Mouse (Mus musculus) embryonic facial prominence, embryonic 11.5 days (tissue): ENCODE measurements around the gene Celf2. TPM values are rescaled to one million over a fixed set of nuclear protein-coding genes. Genes with fewer than 3 reads are reported as not detected.
"Not testable (repeated sequence)": the region's sequence is repeated elsewhere in the genome, so short reads cannot be mapped to it uniquely, and the experiment has no call there.

ENCODE experiments used
- ATAC-seq: fragments of 200-750 bp; cut with Nextera tagmentation; replicated peaks from 2 replicates; pipeline ENCODE4 v1.8.0; 2017; ENCODE audit warnings: low read depth; ENCODE audit not compliant: insufficient number of reproducible peaks, low FRiP score, low TSS enrichment
- DNase-seq: peaks from one replicate; pipeline ENCODE4 v3.0.0-alpha.2; 2015; ENCODE audit warnings: low spot score
- H3K27ac ChIP-seq: fragments of 300-500 bp; sonication (generic); replicated peaks from 2 replicates; pipeline ENCODE4 v1.5.1; 2014; ENCODE audit warnings: mild to moderate bottlenecking, low read depth, low read length, control low read depth
- H3K27me3 ChIP-seq: fragments of 300-500 bp; sonication (generic); 2 replicates; pipeline ENCODE4 v1.6.1; 2014; ENCODE audit warnings: mild to moderate bottlenecking, low read length, moderate library complexity, mixed read lengths; ENCODE audit not compliant: control insufficient read depth, insufficient read depth
- H3K36me3 ChIP-seq: fragments of 300-500 bp; sonication (generic); replicated peaks from 2 replicates; pipeline ENCODE4 v1.6.1; 2014; ENCODE audit warnings: low read depth, mild to moderate bottlenecking, low read length, moderate library complexity, mixed read lengths; ENCODE audit not compliant: control insufficient read depth, insufficient read depth
- H3K4me1 ChIP-seq: fragments of 300-500 bp; sonication (generic); 2 replicates; pipeline ENCODE4 v1.6.1; 2014; ENCODE audit warnings: low read length, mixed read lengths; ENCODE audit not compliant: control insufficient read depth, insufficient read depth
- H3K4me2 ChIP-seq: fragments of 300-500 bp; sonication (generic); 2 replicates; pipeline ENCODE4 v1.6.1; 2014; ENCODE audit warnings: low read depth, mild to moderate bottlenecking, control low read depth, low read length, moderate library complexity
- H3K4me3 ChIP-seq: fragments of 300-500 bp; sonication (generic); 2 replicates; pipeline ENCODE4 v1.5.1; 2014; ENCODE audit warnings: low read depth, low read length, control low read depth
- H3K9ac ChIP-seq: fragments of 300-500 bp; sonication (generic); replicated peaks from 2 replicates; pipeline ENCODE4 v1.6.1; 2014; ENCODE audit warnings: mild to moderate bottlenecking, control low read depth, low read length
- H3K9me3 ChIP-seq: fragments of 300-500 bp; sonication (generic); replicated peaks from 2 replicates; pipeline ENCODE4 v1.6.1; 2016; ENCODE audit warnings: mild to moderate bottlenecking, low read length, inconsistent platforms, mixed read lengths; ENCODE audit not compliant: control insufficient read depth
- WGBS: fragments of 180-500 bp; shearing (Covaris S2); extraction: QIAGEN DNeasy Blood & Tissue Kit; methylation state at CpG from one replicate; pipeline ENCODE4 v1.1.7; 2014; 5-methylcytosine and 5-hydroxymethylcytosine counted together
- polyA plus RNA-seq: library from polyadenylated mRNA; unstranded; fragments of >200 nt; fragmentation: Nextera tagmentation; extraction: Ambion mirVana; gene quantifications from 2 replicates; pipeline ENCODE4 v1.2.1, GENCODE M21; 2014

Celf2 gene
- polyA plus RNA-seq, 1 experiment from 2014 or later: 43.2 TPM

GRCm38 (mm10) chr2:6585069-6585754 lies 924.2 kb downstream of the Celf2 start:
- Histone ChIP-seq H3K4me1 (no peaks in the 10 kb centered on the region), H3K27ac (no peak overlapping the region), H3K36me3 (no peaks in the 10 kb centered on the region), H3K27me3 (no peaks in the 10 kb centered on the region), H3K9me3 (no peaks in the 10 kb centered on the region), H3K9ac (no peak overlapping the region), H3K4me3 (no peak overlapping the region), H3K4me2 (no peak overlapping the region)
- ATAC-seq (no peak), DNase-seq (no peak)
- WGBS: 77% methylated on average over 7 of the region's 7 CpGs

- Histone ChIP-seq H3K4me1 (no peaks in the 10 kb centered on the region), H3K4me3 (no peak overlapping the region), H3K27ac (no peak overlapping the region), H3K4me2 (no peak overlapping the region), H3K36me3 (no peaks in the 10 kb centered on the region), H3K9me3 (no peaks in the 10 kb centered on the region), H3K9ac (no peak overlapping the region), H3K27me3 (no peaks in the 10 kb centered on the region)
- DNase-seq (no peak), ATAC-seq (no peak)
Observed at GRCm38 (mm10) chr2:6582711-6583110, 926.7 kb downstream of the Celf2 start.

- H3K9ac ChIP-seq: no peak overlapping the region
- H3K9me3 ChIP-seq: no peaks in the 10 kb centered on the region
- H3K4me2 ChIP-seq: no peak overlapping the region
- no peak overlapping the region for H3K27ac ChIP-seq
- H3K36me3 ChIP-seq: no peaks in the 10 kb centered on the region
- 84% methylated on average over 5 of the region's 5 CpGs for WGBS
- no peak overlapping the region for H3K4me3 ChIP-seq
- no peaks in the 10 kb centered on the region for H3K4me1 ChIP-seq
- H3K27me3 ChIP-seq: no peaks in the 10 kb centered on the region
- ATAC-seq (no peak), DNase-seq (no peak)
Observed at GRCm38 (mm10) chr2:6580066-6580465, 929.3 kb downstream of the Celf2 start.

GRCm38 (mm10) chr2:6575316-6575715 lies 934.0 kb downstream of the Celf2 start:
- 94% methylated on average over 3 of the region's 3 CpGs for WGBS
- not testable (repeated sequence) for H3K4me3 ChIP-seq, H3K27ac ChIP-seq, H3K4me2 ChIP-seq, ATAC-seq, DNase-seq, H3K9ac ChIP-seq, H3K4me1 ChIP-seq, H3K27me3 ChIP-seq, H3K36me3 ChIP-seq, H3K9me3 ChIP-seq

GRCm38 (mm10) chr2:6573640-6574039 lies 935.7 kb downstream of the Celf2 start:
- WGBS: 80% methylated on average over 2 of the region's 2 CpGs
- no peak for DNase-seq
- no peak overlapping the region for H3K27ac ChIP-seq

GRCm38 (mm10) chr2:6572976-6573375 lies 936.4 kb downstream of the Celf2 start:
- H3K4me1 ChIP-seq: no peaks in the 10 kb centered on the region
- no peaks in the 10 kb centered on the region for H3K9me3 ChIP-seq
- ATAC-seq: no peak
- no peak overlapping the region for H3K4me2 ChIP-seq
- DNase-seq: no peak
- 86% methylated on average over 5 of the region's 5 CpGs for WGBS
- H3K9ac ChIP-seq: no peak overlapping the region
- H3K36me3 ChIP-seq: no peaks in the 10 kb centered on the region
- H3K27ac ChIP-seq: no peak overlapping the region
- H3K27me3 ChIP-seq: no peaks in the 10 kb centered on the region
- no peak overlapping the region for H3K4me3 ChIP-seq

More at GRCm38 (mm10) chr2:6573640-6574039, 935.7 kb downstream of the Celf2 start:
- no peaks in the 10 kb centered on the region for H3K36me3 ChIP-seq
- H3K27me3 ChIP-seq: no peaks in the 10 kb centered on the region
- no peak overlapping the region for H3K4me2 ChIP-seq
- no peak overlapping the region for H3K4me3 ChIP-seq
- ATAC-seq: no peak
- no peak overlapping the region for H3K9ac ChIP-seq
- no peaks in the 10 kb centered on the region for H3K4me1 ChIP-seq
- H3K9me3 ChIP-seq: no peaks in the 10 kb centered on the region

- Histone ChIP-seq H3K27ac (no peak overlapping the region), H3K27me3 (no peaks in the 10 kb centered on the region), H3K36me3 (no peaks in the 10 kb centered on the region), H3K4me2 (no peak overlapping the region), H3K9ac (no peak overlapping the region), H3K4me3 (no peak overlapping the region), H3K9me3 (no peaks in the 10 kb centered on the region), H3K4me1 (no peaks in the 10 kb centered on the region)
- ATAC-seq (no peak), DNase-seq (no peak)
- 93% methylated on average over 1 of the region's 1 CpGs for WGBS
Observed at GRCm38 (mm10) chr2:6569040-6569542, 940.3 kb downstream of the Celf2 start.

- Histone ChIP-seq H3K4me1 (no peaks in the 10 kb centered on the region), H3K4me2 (no peak overlapping the region), H3K27me3 (no peaks in the 10 kb centered on the region), H3K27ac (no peak overlapping the region), H3K36me3 (no peaks in the 10 kb centered on the region), H3K9ac (no peak overlapping the region), H3K9me3 (no peaks in the 10 kb centered on the region), H3K4me3 (no peak overlapping the region)
- WGBS: 86% methylated on average over 3 of the region's 3 CpGs
- DNase-seq (no peak), ATAC-seq (no peak)
Observed at GRCm38 (mm10) chr2:6565175-6565574, 944.2 kb downstream of the Celf2 start.
